Mouse (Mus musculus) midbrain, embryonic 14.5 days (tissue): ENCODE measurements around the gene Rhbdf2. TPM values are rescaled to one million over a fixed set of nuclear protein-coding genes. Genes with fewer than 3 reads are reported as not detected.
"Not testable (repeated sequence)": the region's sequence is repeated elsewhere in the genome, so short reads cannot be mapped to it uniquely, and the experiment has no call there.

Experiments
- ATAC-seq: fragments of 200-750 bp; cut with Nextera tagmentation; 2 replicates; pipeline ENCODE4 v1.8.0; 2017; ENCODE audit warnings: moderate number of reproducible peaks, moderate library complexity; ENCODE audit not compliant: low FRiP score, low TSS enrichment
- DNase-seq: peaks from one replicate; pipeline ENCODE4 v3.0.0-alpha.2; 2015
- H3K27ac ChIP-seq: fragments of 300-500 bp; sonication (generic); replicated peaks from 2 replicates; pipeline ENCODE4 v1.5.1; 2014; ENCODE audit warnings: mild to moderate bottlenecking, low read depth, low read length, moderate library complexity
- H3K27me3 ChIP-seq: fragments of 300-500 bp; sonication (generic); 2 replicates; pipeline ENCODE4 v1.6.1; 2014; ENCODE audit warnings: low read length, control low read depth, mixed read lengths; ENCODE audit not compliant: control insufficient read depth, insufficient read depth
- H3K36me3 ChIP-seq: fragments of 300-500 bp; sonication (generic); 2 replicates; pipeline ENCODE4 v1.6.1; 2014; ENCODE audit warnings: low read length, control low read depth; ENCODE audit not compliant: control insufficient read depth, insufficient read depth
- H3K4me1 ChIP-seq: fragments of 300-500 bp; sonication (generic); 2 replicates; pipeline ENCODE4 v1.6.1; 2014; ENCODE audit warnings: mild to moderate bottlenecking, antibody characterized with exemption, low read length, control low read depth; ENCODE audit not compliant: control insufficient read depth, insufficient read depth
- H3K4me2 ChIP-seq: fragments of 300-500 bp; sonication (generic); 2 replicates; pipeline ENCODE4 v1.6.1; 2014; ENCODE audit warnings: mild to moderate bottlenecking, low read length, moderate library complexity
- H3K4me3 ChIP-seq: fragments of 300-500 bp; sonication (generic); replicated peaks from 2 replicates; pipeline ENCODE4 v1.5.1; 2014; ENCODE audit warnings: low read depth, low read length
- H3K9ac ChIP-seq: fragments of 300-500 bp; sonication (generic); replicated peaks from 2 replicates; pipeline ENCODE4 v1.6.1; 2014; ENCODE audit warnings: mild to moderate bottlenecking, low read length, moderate library complexity
- H3K9me3 ChIP-seq: fragments of 300-500 bp; sonication (generic); 2 replicates; pipeline ENCODE4 v1.6.1; 2016; ENCODE audit warnings: low read length, control low read depth, mixed read lengths; ENCODE audit not compliant: control insufficient read depth
- WGBS: fragments of 180-500 bp; shearing (Covaris S2); extraction: QIAGEN DNeasy Blood & Tissue Kit; methylation state at CpG from one replicate; pipeline ENCODE4 v1.1.7; 2014; 5-methylcytosine and 5-hydroxymethylcytosine counted together
- polyA plus RNA-seq: library from polyadenylated mRNA; unstranded; fragments of >200 nt; fragmentation: Nextera tagmentation; extraction: Ambion mirVana; gene quantifications from 2 replicates; pipeline ENCODE4 v1.2.1, GENCODE M21; 2014

Rhbdf2 gene
- 0.61 and 0.63 TPM in 2 replicates for polyA plus RNA-seq

DNA sequence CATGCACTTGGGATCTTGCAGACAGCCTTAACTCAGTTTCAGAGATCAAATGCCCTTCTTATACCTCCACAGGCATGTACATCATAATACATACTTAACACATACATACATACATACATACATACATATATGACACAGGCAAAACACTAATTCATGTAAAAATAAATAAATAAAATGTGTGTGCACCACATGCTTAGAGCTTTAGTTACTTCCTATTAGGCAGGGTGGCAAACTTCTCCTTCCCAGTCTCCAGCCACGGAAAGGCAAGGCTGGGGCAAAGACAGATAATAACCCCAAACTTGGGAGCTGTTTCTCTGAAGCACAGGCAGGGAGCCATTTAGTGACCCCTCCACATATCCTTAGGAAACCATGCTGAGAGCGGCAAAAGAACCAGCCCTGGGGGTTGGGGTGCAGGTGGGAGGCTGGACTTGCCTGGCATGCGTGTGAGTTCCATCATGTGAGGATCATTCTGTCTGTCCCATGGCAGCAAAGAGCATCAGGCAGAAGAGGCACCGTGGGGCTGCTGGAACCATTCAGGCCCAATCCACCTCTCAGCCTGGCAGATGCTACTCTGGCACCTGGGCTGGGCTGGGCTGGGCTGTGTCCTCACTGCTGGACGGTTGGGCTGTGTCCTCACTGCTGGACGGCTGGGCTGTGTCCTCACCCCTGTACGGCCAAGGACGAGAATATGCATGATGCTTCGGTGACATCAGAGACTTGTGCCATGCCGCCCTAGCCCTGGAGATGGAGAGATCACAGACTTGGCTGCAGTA lies at the start of gene Rhbdf2:
TSS of gene Rhbdf2 (minus strand) at position 721 of the 773 bp plus-strand sequence.
- DNase-seq, result no peak
- H3K4me2 ChIP-seq, result no peak within 1 kb of the TSS
- no peaks in the 10 kb centered on the region for H3K9me3 ChIP-seq
- no peak for ATAC-seq
- H3K4me1 ChIP-seq, result peaks cover 5% of the 10 kb centered on the region; the same call in 1 of the 2 replicates
- no peaks in the 10 kb centered on the region for H3K36me3 ChIP-seq
- 70% methylated on average over 10 of the region's 10 CpGs for WGBS
- H3K9ac ChIP-seq, result no peak within 1 kb of the TSS
- H3K4me3 ChIP-seq, result no peak within 1 kb of the TSS
- H3K27ac ChIP-seq, result no peak within 1 kb of the TSS
- peaks cover 23% of the 10 kb centered on the region for H3K27me3 ChIP-seq

GRCm38 (mm10) chr11:116676175-116676976 lies 49.6 kb upstream of the Rhbdf2 start:
- WGBS, result 95% methylated on average over 14 of the region's 14 CpGs
- no peaks in the 10 kb centered on the region for H3K27me3 ChIP-seq
- DNase-seq (no peak), ATAC-seq (no peak)
- no peak overlapping the region for H3K4me3 ChIP-seq
- no peak overlapping the region for H3K9ac ChIP-seq
- H3K4me2 ChIP-seq, result no peak overlapping the region
- H3K27ac ChIP-seq, result no peak overlapping the region
- no peaks in the 10 kb centered on the region for H3K9me3 ChIP-seq
- peaks cover 61% of the 10 kb centered on the region for H3K36me3 ChIP-seq
- H3K4me1 ChIP-seq, result peaks cover 11% of the 10 kb centered on the region

GRCm38 (mm10) chr11:116675429-116675828 lies 48.6 kb upstream of the Rhbdf2 start:
- not testable (repeated sequence) for H3K27ac ChIP-seq, H3K9ac ChIP-seq, H3K4me3 ChIP-seq, H3K27me3 ChIP-seq, H3K9me3 ChIP-seq, ATAC-seq, H3K4me2 ChIP-seq, DNase-seq
- Histone ChIP-seq H3K4me1 (peaks cover 17% of the 10 kb centered on the region), H3K36me3 (peaks cover 57% of the 10 kb centered on the region)
- WGBS, result 87% methylated on average over 6 of the region's 6 CpGs

GRCm38 (mm10) chr11:116674616-116675379 lies 48.0 kb upstream of the Rhbdf2 start:
- no peak overlapping the region for H3K4me3 ChIP-seq
- 68% methylated on average over 7 of the region's 7 CpGs for WGBS
- peaks cover 17% of the 10 kb centered on the region for H3K4me1 ChIP-seq
- no peak for DNase-seq
- no peak overlapping the region for H3K4me2 ChIP-seq
- no peaks in the 10 kb centered on the region for H3K27me3 ChIP-seq
- H3K9me3 ChIP-seq, result no peaks in the 10 kb centered on the region
- H3K9ac ChIP-seq, result no peak overlapping the region
- no peak overlapping the region for H3K27ac ChIP-seq
- peaks cover 57% of the 10 kb centered on the region for H3K36me3 ChIP-seq
- no peak for ATAC-seq

DNA sequence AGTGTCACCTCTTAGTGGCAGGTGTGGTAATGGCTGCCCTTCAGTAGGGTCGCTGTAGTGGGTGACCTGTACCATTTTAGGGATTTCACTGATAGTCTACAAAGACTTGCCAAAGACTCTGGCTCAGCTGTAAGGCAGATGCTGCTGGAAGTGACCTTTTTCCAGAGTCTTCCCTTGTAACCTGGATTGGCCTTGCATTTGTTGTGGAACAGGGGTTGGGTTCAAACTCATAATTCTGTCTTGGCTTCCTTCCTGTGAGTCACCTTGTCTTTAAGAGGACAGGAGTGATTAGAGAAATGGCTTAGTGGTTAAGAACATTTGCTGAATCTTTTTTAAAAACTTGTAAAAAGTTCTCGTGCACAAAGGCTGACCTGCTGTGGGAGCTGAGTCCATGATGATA lies 46.6 kb upstream of the Rhbdf2 start:
- 88% methylated on average over 2 of the region's 2 CpGs for WGBS
- no peak for ATAC-seq
- H3K9ac ChIP-seq, result no peak overlapping the region
- peaks cover 51% of the 10 kb centered on the region for H3K36me3 ChIP-seq
- H3K4me1 ChIP-seq, result peaks cover 17% of the 10 kb centered on the region
- no peak overlapping the region for H3K27ac ChIP-seq
- H3K4me3 ChIP-seq, result no peak overlapping the region; the same call in 1 of the 2 replicates
- H3K9me3 ChIP-seq, result no peaks in the 10 kb centered on the region
- H3K27me3 ChIP-seq, result no peaks in the 10 kb centered on the region
- H3K4me2 ChIP-seq, result peak overlapping the region; percentile 94; the same call in 1 of the 2 replicates
- no peak for DNase-seq

- H3K4me1 ChIP-seq, result peaks cover 17% of the 10 kb centered on the region
- WGBS, result 21% methylated on average over 7 of the region's 7 CpGs
- H3K4me3 ChIP-seq, result peak overlapping the region; percentile 72
- peak overlapping the region; percentile 94 for H3K4me2 ChIP-seq
- peak overlapping the region; percentile 89 for H3K9ac ChIP-seq
- ATAC-seq, result no peak
- no peaks in the 10 kb centered on the region for H3K9me3 ChIP-seq
- no peaks in the 10 kb centered on the region for H3K27me3 ChIP-seq
- no peak overlapping the region for H3K27ac ChIP-seq
- H3K36me3 ChIP-seq, result peaks cover 48% of the 10 kb centered on the region
- DNase-seq, result no peak
Observed at GRCm38 (mm10) chr11:116672595-116672994, 45.8 kb upstream of the Rhbdf2 start.

DNA sequence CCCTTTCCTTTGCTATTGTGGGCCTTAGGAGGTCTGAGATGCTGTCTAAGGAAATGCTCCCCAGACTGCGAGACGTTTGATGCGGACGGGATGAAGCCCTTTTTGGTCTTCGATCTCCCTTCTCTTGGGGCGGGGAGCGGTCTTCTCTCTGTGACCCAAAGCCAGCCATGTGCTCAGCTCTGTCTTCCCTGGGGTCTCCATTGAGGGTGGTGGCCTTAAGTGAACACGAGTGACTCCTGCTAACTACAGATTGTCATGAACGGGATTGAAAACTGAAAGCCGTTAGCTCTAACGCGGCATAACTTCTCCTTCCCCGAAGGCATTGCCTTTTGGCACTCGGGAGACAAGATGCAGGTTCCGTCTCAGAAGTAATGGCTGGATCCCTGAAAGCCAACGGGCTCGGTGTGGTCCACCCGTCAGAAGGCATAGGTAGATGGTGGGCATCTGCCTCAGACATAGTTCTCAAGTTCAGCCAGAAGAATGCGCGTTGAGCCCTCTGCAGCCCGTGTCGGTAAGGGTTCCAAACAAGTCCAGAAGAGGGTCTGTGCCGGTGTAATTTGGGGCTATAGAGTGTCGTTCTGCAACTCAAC lies 45.1 kb upstream of the Rhbdf2 start:
- WGBS, result under 1% methylated on average over 24 of the region's 24 CpGs
- H3K4me1 ChIP-seq, result peaks cover 17% of the 10 kb centered on the region
- peak overlapping the region; percentile 89 for H3K9ac ChIP-seq
- H3K4me2 ChIP-seq, result peak overlapping the region; percentile 94
- no peaks in the 10 kb centered on the region for H3K9me3 ChIP-seq
- ATAC-seq (peak; percentile 29; the same call in 1 of the 2 replicates), DNase-seq (no peak)
- peaks cover 41% of the 10 kb centered on the region for H3K36me3 ChIP-seq
- no peak overlapping the region for H3K27ac ChIP-seq
- H3K27me3 ChIP-seq, result no peaks in the 10 kb centered on the region
- H3K4me3 ChIP-seq, result peak overlapping the region; percentile 72
